36 mouse cellular contexts compared by ENCODE assay signal in the genomic region with DNA sequence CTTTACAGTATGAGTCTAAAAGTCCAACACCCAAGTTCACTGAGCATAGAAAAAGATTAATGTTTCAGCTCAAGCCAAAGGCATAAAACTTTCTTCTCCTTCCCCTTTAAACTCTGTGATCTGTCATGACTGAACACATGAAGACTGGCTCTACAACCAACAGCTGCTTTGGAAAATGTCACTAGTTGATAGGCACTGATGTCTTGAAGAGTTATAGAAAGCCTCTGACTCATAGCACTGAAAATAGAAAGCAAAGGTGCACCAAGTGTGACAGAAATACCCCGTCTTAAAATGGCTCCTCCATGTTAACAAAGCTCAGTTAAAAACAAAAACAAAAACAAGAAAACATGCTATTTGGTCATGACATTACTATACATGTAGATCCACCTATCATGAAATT. TPM values are rescaled to one million over a fixed set of nuclear protein-coding genes. Genes with fewer than 3 reads are reported as not detected.
A peak's percentile ranks its signal among the peaks of the same experiment; 100 is the strongest.
DNase-seq lines count a peak whose midpoint lies in the region; ATAC-seq and TF ChIP-seq lines count a peak whose summit lies in the region.
"Had no signal": no experiment of that assay in that cellular context is flagged by ENCODE, and none has a peak within 500 bp of the region (broad histone marks: within the 10 kb centered on the region; RNA-seq: fewer than 3 reads in every experiment).

No protein-coding gene starts in this region.

- TF ChIP-seq EP300 in heart, adult 2 months (IDR thresholded peaks at IDR 0.05; ENCODE audit: insufficient read depth, low read depth, low read length) = no peak

- H3K4me2 ChIP-seq in kidney, embryonic 14.5 days (replicated peaks; ENCODE audit: low read depth, low read length) = no peak overlapping the region
- H3K4me2 ChIP-seq in heart, embryonic 14.5 days (ENCODE audit: low read length) = no peak overlapping the region
- H3K4me2 ChIP-seq in myocyte (ENCODE audit: low read depth) = peak overlapping the region; percentile 40
- H3K4me2 ChIP-seq: forebrain, embryonic 13.5 days; hindbrain, embryonic 15.5 days; limb, embryonic 12.5 days; liver, embryonic 15.5 days; lung, embryonic 14.5 days; neural tube, embryonic 12.5 days had no signal

- H3K4me3 ChIP-seq in heart, adult 2 months = no peak overlapping the region
- H3K4me3 ChIP-seq in kidney, adult 2 months (ENCODE audit: insufficient read depth, low read depth, low read length) = no peak overlapping the region
- H3K4me3 ChIP-seq in kidney, embryonic 14.5 days (ENCODE audit: low read length) = no peak overlapping the region
- no peak overlapping the region for H3K4me3 ChIP-seq in heart, embryonic 14.5 days (ENCODE audit: control insufficient read depth in 1 of 2, insufficient read depth in 1 of 2, low read depth in 1 of 2, low read length in 2 of 2)
- no peak overlapping the region for H3K4me3 ChIP-seq in myocyte
- H3K4me3 ChIP-seq: forebrain, embryonic 13.5 days; hindbrain, embryonic 10.5 days; hindbrain, embryonic 15.5 days; layer of hippocampus, adult 2 months; left cerebral cortex, adult 2 months; limb, embryonic 12.5 days; liver, embryonic 15.5 days; midbrain, embryonic 10.5 days; neural tube, embryonic 12.5 days had no signal

- no peak overlapping the region for H3K9ac ChIP-seq in heart, adult 2 months (ENCODE audit: low read depth, low read length)
- H3K9ac ChIP-seq in kidney, embryonic 14.5 days (ENCODE audit: low read depth, low read length) = no peak overlapping the region
- H3K9ac ChIP-seq in heart, embryonic 14.5 days (ENCODE audit: low read length) = no peak overlapping the region
- H3K9ac ChIP-seq: forebrain, embryonic 13.5 days; hindbrain, embryonic 15.5 days; limb, embryonic 12.5 days; liver, embryonic 15.5 days; lung, embryonic 14.5 days; neural tube, embryonic 12.5 days had no signal

- peaks cover 6% of the 10 kb centered on the region; the same call in 1 of the 2 replicates for H3K36me3 ChIP-seq in heart, adult 2 months (ENCODE audit: control insufficient read depth, insufficient read depth, low read length)
- no peaks in the 10 kb centered on the region for H3K36me3 ChIP-seq in kidney, adult 2 months (ENCODE audit: control insufficient read depth, insufficient read depth, low read length)
- no peaks in the 10 kb centered on the region for H3K36me3 ChIP-seq in kidney, embryonic 14.5 days (ENCODE audit: control insufficient read depth, insufficient read depth, low read length)
- H3K36me3 ChIP-seq in heart, embryonic 14.5 days (ENCODE audit: control insufficient read depth, insufficient read depth, low read length) = no peaks in the 10 kb centered on the region
- H3K36me3 ChIP-seq in myocyte (ENCODE audit: control insufficient read depth, insufficient read depth) = no peaks in the 10 kb centered on the region
- H3K36me3 ChIP-seq: hindbrain, embryonic 10.5 days; hindbrain, embryonic 15.5 days; limb, embryonic 12.5 days; liver, embryonic 15.5 days; midbrain, embryonic 10.5 days; neural tube, embryonic 12.5 days had no signal

- intact Hi-C loops in heart, adult 2 months (cut with DNase I) = no loop called here
- intact Hi-C loops in heart, postnatal 14 days (cut with DNase I) = no loop called here

- no peak for TF ChIP-seq POLR2A in heart, adult 2 months (IDR thresholded peaks at IDR 0.05; ENCODE audit: insufficient read depth, low read depth, low read length)
- no peak for TF ChIP-seq POLR2A in kidney, adult 2 months (IDR thresholded peaks at IDR 0.05; ENCODE audit: low read depth, low read length)
- TF ChIP-seq POLR2A in myocyte (IDR thresholded peaks at IDR 0.05; ENCODE audit: insufficient read length, low read depth) = no peak

- H3K27me3 ChIP-seq in heart, adult 2 months (ENCODE audit: control insufficient read depth, insufficient read depth, low read length) = no peaks in the 10 kb centered on the region
- H3K27me3 ChIP-seq in kidney, adult 2 months (replicated peaks; ENCODE audit: control insufficient read depth, insufficient read depth, low read length) = no peaks in the 10 kb centered on the region
- H3K27me3 ChIP-seq in kidney, embryonic 14.5 days (ENCODE audit: control insufficient read depth, insufficient read depth, low read length) = no peaks in the 10 kb centered on the region
- no peaks in the 10 kb centered on the region for H3K27me3 ChIP-seq in heart, embryonic 14.5 days (ENCODE audit: control insufficient read depth, insufficient read depth, low read length)
- no peaks in the 10 kb centered on the region for H3K27me3 ChIP-seq in myocyte (ENCODE audit: control insufficient read depth, insufficient read depth, insufficient read length)
- H3K27me3 ChIP-seq: forebrain, embryonic 13.5 days; hindbrain, embryonic 15.5 days; limb, embryonic 12.5 days; liver, embryonic 15.5 days; neural tube, embryonic 12.5 days had no signal

- H3K79me2 ChIP-seq in heart, adult 2 months (replicated peaks; ENCODE audit: control insufficient read depth, insufficient read depth, low read length) = no peaks in the 10 kb centered on the region
- no peaks in the 10 kb centered on the region for H3K79me2 ChIP-seq in myocyte (ENCODE audit: control insufficient read depth, insufficient read depth)

- H3K4me1 ChIP-seq in heart, adult 2 months (ENCODE audit: control insufficient read depth, insufficient read depth, low read length) = no peaks in the 10 kb centered on the region
- H3K4me1 ChIP-seq in kidney, adult 2 months (ENCODE audit: control insufficient read depth, insufficient read depth, low read length) = no peaks in the 10 kb centered on the region
- H3K4me1 ChIP-seq in kidney, embryonic 14.5 days (ENCODE audit: control insufficient read depth, insufficient read depth, low read length) = no peaks in the 10 kb centered on the region
- no peaks in the 10 kb centered on the region; a peak in 1 of 4 replicates for H3K4me1 ChIP-seq in heart, embryonic 14.5 days (ENCODE audit: control insufficient read depth in 2 of 2, insufficient read depth in 2 of 2, low read length in 2 of 2)
- H3K4me1 ChIP-seq: forebrain, embryonic 13.5 days; hindbrain, embryonic 10.5 days; hindbrain, embryonic 15.5 days; limb, embryonic 12.5 days; liver, embryonic 15.5 days; midbrain, embryonic 10.5 days; neural tube, embryonic 12.5 days had no signal

- 31% methylated on average over 1 of the region's 1 CpGs for WGBS in heart, adult 2 months
- WGBS in kidney, adult 2 months = 78% methylated on average over 1 of the region's 1 CpGs
- 53% methylated on average over 1 of the region's 1 CpGs for WGBS in kidney, embryonic 14.5 days
- WGBS in heart, embryonic 14.5 days = 17% methylated on average over 1 of the region's 1 CpGs

- H3ac ChIP-seq in myocyte (ENCODE audit: control insufficient read depth, insufficient read length) = no peak overlapping the region

- H3K27ac ChIP-seq in heart, adult 2 months = peak overlapping the region; percentile 62
- H3K27ac ChIP-seq in kidney, adult 2 months (ENCODE audit: insufficient read depth, low read depth, low read length) = no peak overlapping the region
- H3K27ac ChIP-seq in kidney, embryonic 14.5 days (ENCODE audit: low read depth, low read length) = no peak overlapping the region
- H3K27ac ChIP-seq in heart, embryonic 14.5 days (replicated peaks in 1 of 2; ENCODE audit: control insufficient read depth in 1 of 2, insufficient read depth in 1 of 2, low read depth in 2 of 2, low read length in 2 of 2) = peak overlapping the region; percentile 4 to 25; a peak in 1 of 4 replicates
- H3K27ac ChIP-seq: forebrain, embryonic 13.5 days; hindbrain, embryonic 10.5 days; hindbrain, embryonic 15.5 days; layer of hippocampus, adult 2 months; left cerebral cortex, adult 2 months; limb, embryonic 12.5 days; liver, embryonic 15.5 days; midbrain, embryonic 10.5 days; neural tube, embryonic 12.5 days; stomach, postnatal 0 days had no signal

- no peak for DNase-seq in heart, adult 2 months
- no peak for DNase-seq in heart, postnatal 14 days
- DNase-seq in kidney, adult 2 months = peak; percentile 17
- DNase-seq in cerebellum, adult 8-10 months = no peak
- DNase-seq: adrenal gland, postnatal 10 days; B cell, adult 2 months; cerebellum, adult 9-10 months; cerebellum, postnatal 36 days; kidney, adult 8-10 months; kidney, postnatal 25 days; lung, embryonic 14.5 days; right cerebral cortex, adult 18-20 months; thymus, adult 2 months; thymus, postnatal 36 days had no signal

- no peak for ATAC-seq in kidney, embryonic 14.5 days (ENCODE audit: low FRiP score, low TSS enrichment)
- ATAC-seq in heart, embryonic 14.5 days (ENCODE audit: insufficient number of reproducible peaks, insufficient read depth, low FRiP score, low read depth) = no peak
- ATAC-seq: activated CD4-positive, CD25-positive, alpha-beta regulatory T cell, adult 4 months; forebrain, embryonic 13.5 days; inflammation-experienced regulatory T-cells, adult 6 months; midbrain, embryonic 16.5 days had no signal

- H3K9me3 ChIP-seq in kidney, embryonic 14.5 days (ENCODE audit: control insufficient read depth, low read length) = no peaks in the 10 kb centered on the region
- H3K9me3 ChIP-seq in heart, embryonic 14.5 days (ENCODE audit: control insufficient read depth, low read length) = no peaks in the 10 kb centered on the region
- H3K9me3 ChIP-seq: forebrain, embryonic 13.5 days; hindbrain, embryonic 10.5 days; hindbrain, embryonic 15.5 days; limb, embryonic 12.5 days; liver, embryonic 15.5 days; midbrain, embryonic 10.5 days; neural tube, embryonic 12.5 days had no signal

- TF ChIP-seq CTCF in heart, adult 2 months (IDR thresholded peaks at IDR 0.05) = no peak
- TF ChIP-seq CTCF in kidney, adult 2 months (conservative IDR thresholded peaks at IDR 0.05; ENCODE audit: insufficient read depth, insufficient read length, low read depth, low read length) = no peak

TF ChIP-seq in myocyte, 11 proteins besides CTCF, POLR2A, EP300 and RAD21 (continues in another document):
- TF ChIP-seq POLR2AphosphoS2 (IDR thresholded peaks at IDR 0.05; ENCODE audit: insufficient read length, low read depth) (no peak), TCF12 (IDR thresholded peaks at IDR 0.05; ENCODE audit: insufficient read depth, poor library complexity, severe bottlenecking) (no peak), SRF (IDR thresholded peaks at IDR 0.05; ENCODE audit: control insufficient read depth, insufficient read length, low read depth) (no peak), MAX (IDR thresholded peaks at IDR 0.05; ENCODE audit: low read depth) (no peak), TCF3 (IDR thresholded peaks at IDR 0.05; ENCODE audit: insufficient read length, low read depth) (no peak), REST (IDR thresholded peaks at IDR 0.05; ENCODE audit: insufficient read depth, insufficient read length) (no peak), CEBPB (IDR thresholded peaks at IDR 0.05; ENCODE audit: insufficient read depth, poor library complexity, severe bottlenecking) (no peak), MYOG (IDR thresholded peaks at IDR 0.05; ENCODE audit: control insufficient read depth in 1 of 3, insufficient read depth in 1 of 3, insufficient read length in 2 of 3, low read depth in 2 of 3) (peak in 1 of 3 experiments; percentile 69)

RNA-seq across cellular contexts. Expression of a gene that starts 5.9 kb away (rescaled TPM):
- under 1 TPM; 0.70 to 0.76 TPM for total RNA-seq in heart, adult 2 months (2021)
- polyA plus RNA-seq in heart, adult 2 months (2012; rRNA removed) = 0.08 and 0.12 TPM in 2 replicates
- under 1 TPM; 0.26 to 0.59 TPM for total RNA-seq in heart, postnatal 14 days (2021)
- not detected in 2 replicates for polyA plus RNA-seq in kidney, adult 2 months (2012; rRNA removed)
- polyA plus RNA-seq in kidney, embryonic 14.5 days (2014; fragmentation: Nextera tagmentation; extraction: Ambion mirVana) = not detected in 2 replicates
- not detected in 2 replicates for polyA plus RNA-seq in heart, embryonic 14.5 days (2014; fragmentation: Nextera tagmentation; extraction: Ambion mirVana)
- polyA plus RNA-seq in myocyte (2012; fragmentation: generic; extraction: Trizol) = not detected
- total RNA-seq: ES-E14; layer of hippocampus, adult 2 months; layer of hippocampus, postnatal 14 days; left cerebral cortex, adult 2 months; left cerebral cortex, postnatal 25 days; liver, adult 2 months; megakaryocyte progenitor cell, adult 5-6 weeks had no signal
- polyA plus RNA-seq: activated CD4-positive, CD25-positive, alpha-beta regulatory T cell, adult 4 months; forebrain, embryonic 13.5 days; hindbrain, embryonic 15.5 days; inflammation-experienced regulatory T-cells, adult 6 months; limb, embryonic 12.5 days; liver, adult 2 months; liver, embryonic 15.5 days; lung, embryonic 14.5 days; midbrain, embryonic 16.5 days; spleen, adult 2 months; stomach, postnatal 0 days had no signal

Comparison
In these comparisons a context has a peak if more than half of its experiments do, and no peak if none do; other contexts are left out.
1. H3K27ac ChIP-seq: peak in heart, adult 2 months (single experiment) and heart, embryonic 14.5 days (2 of 2); none in kidney, adult 2 months (single experiment) and kidney, embryonic 14.5 days (single experiment).